Mouse (Mus musculus) heart, adult 2 months (tissue): ENCODE measurements at regions not wholly inside any gene's neighbourhood (a gene's known extent, or its start where the extent isn't known, plus 50 kb on each side); places are given as distances from the start of the nearest gene placed in this dataset.

Source experiments
- CTCF ChIP-seq: fragments of 200-600 bp; IDR thresholded peaks from 2 replicates; pipeline ENCODE4 v1.8.1; 2022; ENCODE audit warnings: antibody characterized with exemption, mild to moderate bottlenecking, moderate library complexity
- EP300 ChIP-seq: fragments of 200-500 bp; IDR thresholded peaks from 2 replicates; pipeline ENCODE4 v1.6.1; 2011; ENCODE audit warnings: low read depth, low read length, control low read depth; ENCODE audit not compliant: insufficient read depth
- POLR2A ChIP-seq: fragments of 200-500 bp; IDR thresholded peaks from 2 replicates; pipeline ENCODE4 v1.6.1; 2011; ENCODE audit warnings: mild to moderate bottlenecking, low read depth, low read length, control low read depth; ENCODE audit not compliant: insufficient read depth

GRCm38 (mm10) chr13:101159878-101160277 is 326.7 kb upstream of the Slc30a5 start:
- TF ChIP-seq CTCF (no peak), POLR2A (no peak), EP300 (no peak)
